Mouse (Mus musculus): ENCODE results near the gene Cpeb2. TPM values are rescaled to one million over a fixed set of nuclear protein-coding genes. Genes with fewer than 3 reads are reported as not detected.

The Cpeb2 gene
- polyA plus RNA-seq (2015; fragmentation: Nextera tagmentation; extraction: Ambion mirVana): 7.2 and 7.3 TPM in 2 replicates

GRCm38 (mm10) chr5:43232480-43233315 is at the start of gene Cpeb2:
TSS of gene Cpeb2 (plus strand) at chr5:43233170.
- Histone ChIP-seq H3K4me1 (replicated peaks; ENCODE audit: control insufficient read depth, insufficient read depth) (no peaks in the 10 kb centered on the region), H3K4me3 (ENCODE audit: low read depth, low read length) (peak within 1 kb of the TSS; percentile 93), H3K36me3 (ENCODE audit: control insufficient read depth, insufficient read depth, low read length) (no peaks in the 10 kb centered on the region), H3K9me3 (ENCODE audit: control insufficient read depth, low read length) (no peaks in the 10 kb centered on the region), H3K27ac (replicated peaks) (peak within 1 kb of the TSS; percentile 99), H3K27me3 (ENCODE audit: control insufficient read depth, insufficient read depth, low read length) (no peaks in the 10 kb centered on the region), H3K9ac (ENCODE audit: low read length) (peak within 1 kb of the TSS; percentile 96), H3K4me2 (replicated peaks; ENCODE audit: low read depth) (peak within 1 kb of the TSS; percentile 85)
- ATAC-seq (ENCODE audit: low FRiP score, low TSS enrichment): peak; percentile 89
- WGBS: under 1% methylated on average over 79 of the region's 89 CpGs
- no peak; the same call in 1 of the 2 replicates for TF ChIP-seq CTCF (IDR thresholded peaks at IDR 0.05; ENCODE audit: low read depth)
- no peak for TF ChIP-seq EP300 (optimal IDR thresholded peaks at IDR 0.05)
- DNase-seq (ENCODE audit: low spot score): peak; percentile 96

DNA sequence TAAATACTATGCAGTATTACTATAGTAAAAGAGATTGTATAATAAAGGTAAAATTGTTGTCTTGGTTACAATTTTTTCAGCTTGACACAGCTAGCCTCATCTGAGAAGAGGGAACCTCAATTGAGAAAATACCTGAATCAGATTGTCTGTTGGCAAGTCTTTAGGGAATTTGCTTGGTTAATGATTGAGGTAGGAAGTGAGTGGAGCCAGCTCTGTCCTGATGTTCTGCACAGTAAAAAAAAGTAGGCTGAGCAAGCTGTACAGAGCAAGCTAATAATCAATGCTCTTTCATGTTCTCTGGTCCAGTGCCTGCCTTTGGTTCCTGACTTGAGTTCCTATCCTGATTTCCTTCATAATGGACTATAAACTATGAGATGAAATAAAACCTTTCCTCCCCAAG is 49.4 kb upstream of the Cpeb2 start:
- Histone ChIP-seq H3K9ac (ENCODE audit: low read length) (no peak overlapping the region), H3K9me3 (ENCODE audit: control insufficient read depth, low read length) (no peaks in the 10 kb centered on the region), H3K4me3 (ENCODE audit: low read depth, low read length) (no peak overlapping the region), H3K4me1 (replicated peaks; ENCODE audit: control insufficient read depth, insufficient read depth) (no peaks in the 10 kb centered on the region), H3K27ac (replicated peaks) (no peak overlapping the region), H3K4me2 (replicated peaks; ENCODE audit: low read depth) (no peak overlapping the region), H3K27me3 (ENCODE audit: control insufficient read depth, insufficient read depth, low read length) (no peaks in the 10 kb centered on the region), H3K36me3 (ENCODE audit: control insufficient read depth, insufficient read depth, low read length) (no peaks in the 10 kb centered on the region)
- no peak for TF ChIP-seq CTCF (IDR thresholded peaks at IDR 0.05; ENCODE audit: low read depth)
- TF ChIP-seq EP300 (optimal IDR thresholded peaks at IDR 0.05): no peak
- ATAC-seq (ENCODE audit: low FRiP score, low TSS enrichment) (no peak), DNase-seq (ENCODE audit: low spot score) (no peak)

DNA sequence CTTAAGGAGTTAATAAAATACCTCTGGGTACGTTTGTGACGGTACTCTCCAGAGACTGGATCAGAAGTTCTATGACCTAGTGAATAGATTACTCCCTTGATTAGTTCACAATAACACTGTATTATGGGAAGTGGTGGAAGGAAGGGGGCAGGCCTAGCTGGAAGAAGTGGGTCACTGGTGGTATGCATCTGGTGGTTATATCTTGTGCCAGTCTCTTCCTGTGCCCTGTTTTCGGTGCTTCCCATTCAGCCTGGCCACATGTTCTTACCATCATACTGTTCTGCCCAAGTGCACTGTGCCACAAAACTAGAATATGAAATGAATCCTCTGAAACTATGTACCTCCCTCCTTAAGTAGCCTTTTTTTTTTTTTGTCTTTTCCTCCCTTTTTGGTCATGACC is 48.1 kb upstream of the Cpeb2 start:
- H3K36me3 ChIP-seq (ENCODE audit: control insufficient read depth, insufficient read depth, low read length): no peaks in the 10 kb centered on the region
- DNase-seq (ENCODE audit: low spot score): no peak
- H3K9me3 ChIP-seq (ENCODE audit: control insufficient read depth, low read length): no peaks in the 10 kb centered on the region
- no peaks in the 10 kb centered on the region for H3K27me3 ChIP-seq (ENCODE audit: control insufficient read depth, insufficient read depth, low read length)
- H3K4me3 ChIP-seq (ENCODE audit: low read depth, low read length): no peak overlapping the region
- ATAC-seq (ENCODE audit: low FRiP score, low TSS enrichment): no peak
- H3K9ac ChIP-seq (ENCODE audit: low read length): no peak overlapping the region
- no peak overlapping the region for H3K27ac ChIP-seq (replicated peaks)
- H3K4me1 ChIP-seq (replicated peaks; ENCODE audit: control insufficient read depth, insufficient read depth): no peaks in the 10 kb centered on the region
- TF ChIP-seq EP300 (optimal IDR thresholded peaks at IDR 0.05) (no peak), CTCF (IDR thresholded peaks at IDR 0.05; ENCODE audit: low read depth) (no peak)
- 67% methylated on average over 3 of the region's 3 CpGs for WGBS
- no peak overlapping the region for H3K4me2 ChIP-seq (replicated peaks; ENCODE audit: low read depth)

DNA sequence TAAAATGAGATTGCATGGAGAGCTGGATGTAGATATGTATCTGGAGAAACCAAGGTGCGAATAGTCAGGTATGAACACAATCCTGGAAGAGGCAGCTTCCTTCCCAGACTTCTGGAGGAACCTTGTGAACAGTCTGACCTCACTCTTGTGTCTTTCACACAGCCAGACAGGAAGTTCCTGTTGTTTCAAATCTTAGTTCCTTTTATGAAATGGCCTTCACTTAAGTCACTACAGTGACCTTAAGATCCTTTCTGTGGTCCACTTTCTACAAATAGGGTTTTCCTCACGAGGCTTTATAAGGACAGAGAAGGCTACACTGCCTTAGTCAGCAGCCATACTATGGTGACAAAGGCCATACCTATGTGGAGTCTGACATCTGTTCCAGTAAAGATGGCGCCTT is 47.5 kb upstream of the Cpeb2 start:
- Histone ChIP-seq H3K4me3 (ENCODE audit: low read depth, low read length) (no peak overlapping the region), H3K27ac (replicated peaks) (no peak overlapping the region), H3K4me1 (replicated peaks; ENCODE audit: control insufficient read depth, insufficient read depth) (no peaks in the 10 kb centered on the region), H3K36me3 (ENCODE audit: control insufficient read depth, insufficient read depth, low read length) (no peaks in the 10 kb centered on the region), H3K9me3 (ENCODE audit: control insufficient read depth, low read length) (no peaks in the 10 kb centered on the region), H3K27me3 (ENCODE audit: control insufficient read depth, insufficient read depth, low read length) (no peaks in the 10 kb centered on the region), H3K4me2 (replicated peaks; ENCODE audit: low read depth) (no peak overlapping the region), H3K9ac (ENCODE audit: low read length) (no peak overlapping the region)
- TF ChIP-seq CTCF (IDR thresholded peaks at IDR 0.05; ENCODE audit: low read depth) (no peak), EP300 (optimal IDR thresholded peaks at IDR 0.05) (no peak)
- 87% methylated on average over 3 of the region's 3 CpGs for WGBS
- ATAC-seq (ENCODE audit: low FRiP score, low TSS enrichment) (no peak), DNase-seq (ENCODE audit: low spot score) (no peak)

DNA sequence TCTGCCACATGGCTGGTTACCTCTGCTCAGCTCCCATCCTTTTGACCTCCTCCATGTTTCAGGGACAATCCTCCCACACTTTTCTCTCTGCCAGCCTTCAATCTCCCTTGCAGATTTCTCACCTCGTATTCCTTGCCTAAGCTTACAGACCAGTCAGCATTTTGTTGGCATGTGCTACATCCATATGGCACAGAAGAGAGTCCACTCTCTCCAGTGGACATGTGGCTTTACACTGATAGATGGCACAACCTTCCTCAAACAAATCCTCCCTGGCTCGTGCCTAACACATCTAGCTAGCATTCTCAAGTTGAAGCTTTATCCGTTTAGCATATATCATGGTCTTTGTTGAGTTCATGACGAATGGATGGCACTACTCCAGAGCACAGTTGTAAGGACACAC is 32.3 kb upstream of the Cpeb2 start:
- Histone ChIP-seq H3K9me3 (ENCODE audit: control insufficient read depth, low read length) (no peaks in the 10 kb centered on the region), H3K4me2 (replicated peaks; ENCODE audit: low read depth) (no peak overlapping the region), H3K27me3 (ENCODE audit: control insufficient read depth, insufficient read depth, low read length) (no peaks in the 10 kb centered on the region), H3K4me3 (ENCODE audit: low read depth, low read length) (no peak overlapping the region), H3K36me3 (ENCODE audit: control insufficient read depth, insufficient read depth, low read length) (no peaks in the 10 kb centered on the region), H3K27ac (replicated peaks) (no peak overlapping the region), H3K4me1 (replicated peaks; ENCODE audit: control insufficient read depth, insufficient read depth) (no peaks in the 10 kb centered on the region), H3K9ac (ENCODE audit: low read length) (no peak overlapping the region)
- DNase-seq (ENCODE audit: low spot score) (no peak), ATAC-seq (ENCODE audit: low FRiP score, low TSS enrichment) (no peak)
- TF ChIP-seq EP300 (optimal IDR thresholded peaks at IDR 0.05) (no peak), CTCF (IDR thresholded peaks at IDR 0.05; ENCODE audit: low read depth) (no peak)
- WGBS: 51% methylated on average over 4 of the region's 4 CpGs

- no peak for DNase-seq (ENCODE audit: low spot score)
- Histone ChIP-seq H3K27me3 (ENCODE audit: control insufficient read depth, insufficient read depth, low read length) (no peaks in the 10 kb centered on the region), H3K9ac (ENCODE audit: low read length) (no peak overlapping the region), H3K27ac (replicated peaks) (no peak overlapping the region), H3K4me3 (ENCODE audit: low read depth, low read length) (no peak overlapping the region), H3K9me3 (ENCODE audit: control insufficient read depth, low read length) (no peaks in the 10 kb centered on the region), H3K36me3 (ENCODE audit: control insufficient read depth, insufficient read depth, low read length) (no peaks in the 10 kb centered on the region), H3K4me1 (replicated peaks; ENCODE audit: control insufficient read depth, insufficient read depth) (no peaks in the 10 kb centered on the region), H3K4me2 (replicated peaks; ENCODE audit: low read depth) (no peak overlapping the region)
- TF ChIP-seq EP300 (optimal IDR thresholded peaks at IDR 0.05): no peak
- no peak for TF ChIP-seq CTCF (IDR thresholded peaks at IDR 0.05; ENCODE audit: low read depth)
- no peak for ATAC-seq (ENCODE audit: low FRiP score, low TSS enrichment)
- 80% methylated on average over 6 of the region's 6 CpGs for WGBS
Observed at GRCm38 (mm10) chr5:43206495-43207053, 26.4 kb upstream of the Cpeb2 start.
